Mouse (Mus musculus) ovary, postnatal 10 days (tissue): ENCODE results near the gene Cemip2.

Source experiments
- DNase-seq: peaks from one replicate; pipeline ENCODE4 v3.0.0; 2022; ENCODE audit warnings: low spot score

Gene Cemip2

GRCm38 (mm10) chr19:21779106-21779505 is 964 bp downstream of the Cemip2 start:
- DNase-seq, result no peak

- no peak for DNase-seq
These were observed 2.5 kb downstream of the Cemip2 start for GRCm38 (mm10) chr19:21780663-21781062.

GRCm38 (mm10) chr19:21781066-21781786 is 3.1 kb downstream of the Cemip2 start:
- no peak for DNase-seq

- DNase-seq, result no peak
These were observed 3.8 kb downstream of the Cemip2 start for GRCm38 (mm10) chr19:21781787-21782432.

- no peak for DNase-seq
These were observed 5.6 kb downstream of the Cemip2 start for GRCm38 (mm10) chr19:21783717-21784116.

GRCm38 (mm10) chr19:21784331-21785131 is 6.4 kb downstream of the Cemip2 start:
- no peak for DNase-seq

GRCm38 (mm10) chr19:21785132-21785528 is 7.0 kb downstream of the Cemip2 start:
- DNase-seq, result no peak

GRCm38 (mm10) chr19:21787004-21787480 is 8.9 kb downstream of the Cemip2 start:
- no peak for DNase-seq

GRCm38 (mm10) chr19:21788999-21789398 is 10.9 kb downstream of the Cemip2 start:
- DNase-seq, result no peak

- DNase-seq, result no peak
These were observed 11.5 kb downstream of the Cemip2 start for GRCm38 (mm10) chr19:21789676-21790075.

- DNase-seq, result no peak
These were observed 13.2 kb downstream of the Cemip2 start for GRCm38 (mm10) chr19:21791386-21791785.

GRCm38 (mm10) chr19:21791826-21792225 is 13.7 kb downstream of the Cemip2 start:
- DNase-seq, result no peak

- no peak for DNase-seq
These were observed 14.5 kb downstream of the Cemip2 start for GRCm38 (mm10) chr19:21792587-21793175.

GRCm38 (mm10) chr19:21794569-21794968 is 16.4 kb downstream of the Cemip2 start:
- no peak for DNase-seq

- DNase-seq, result no peak
These were observed 18.2 kb downstream of the Cemip2 start for GRCm38 (mm10) chr19:21796333-21796732.

GRCm38 (mm10) chr19:21798700-21799099 is 20.6 kb downstream of the Cemip2 start:
- DNase-seq, result no peak

- DNase-seq, result no peak
These were observed 21.6 kb downstream of the Cemip2 start for GRCm38 (mm10) chr19:21799410-21800373.

- DNase-seq, result no peak
These were observed 26.3 kb downstream of the Cemip2 start for GRCm38 (mm10) chr19:21804488-21804887.

- no peak for DNase-seq
These were observed 27.2 kb downstream of the Cemip2 start for GRCm38 (mm10) chr19:21805305-21805704.

GRCm38 (mm10) chr19:21810135-21810534 is 32.0 kb downstream of the Cemip2 start:
- DNase-seq, result no peak

GRCm38 (mm10) chr19:21813560-21813959 is 35.4 kb downstream of the Cemip2 start:
- no peak for DNase-seq
